Mouse (Mus musculus): ENCODE results near the gene Sord. TPM values are rescaled to one million over a fixed set of nuclear protein-coding genes. Genes with fewer than 3 reads are reported as not detected.

Sord gene
- polyA plus RNA-seq, 1 experiment from 2014 or later = 20.6 TPM

GRCm38 (mm10) chr2:122243671-122244131, 9.2 kb downstream of the Sord start:
- no peak overlapping the region for H3K4me3 ChIP-seq (ENCODE audit: low read depth, low read length)
- WGBS = 5% methylated on average over 3 of the region's 3 CpGs
- no peaks in the 10 kb centered on the region for H3K36me3 ChIP-seq (ENCODE audit: control insufficient read depth, insufficient read depth, low read length)
- no peaks in the 10 kb centered on the region for H3K27me3 ChIP-seq (ENCODE audit: control insufficient read depth, insufficient read depth, low read length)
- no peaks in the 10 kb centered on the region for H3K9me3 ChIP-seq (ENCODE audit: control insufficient read depth, low read length)
- H3K4me2 ChIP-seq (ENCODE audit: low read depth) = no peak overlapping the region
- DNase-seq (ENCODE audit: low spot score) = peak; percentile 63
- H3K27ac ChIP-seq (ENCODE audit: low read depth, low read length) = no peak overlapping the region
- no peak overlapping the region for H3K9ac ChIP-seq (ENCODE audit: low read length)
- H3K4me1 ChIP-seq (ENCODE audit: control insufficient read depth, insufficient read depth, low read length) = no peaks in the 10 kb centered on the region
- ATAC-seq (ENCODE audit: insufficient read depth, low FRiP score, low TSS enrichment) = 0 out of 2 replicates have a peak, but pooled peaks have one; percentile 45

DNA sequence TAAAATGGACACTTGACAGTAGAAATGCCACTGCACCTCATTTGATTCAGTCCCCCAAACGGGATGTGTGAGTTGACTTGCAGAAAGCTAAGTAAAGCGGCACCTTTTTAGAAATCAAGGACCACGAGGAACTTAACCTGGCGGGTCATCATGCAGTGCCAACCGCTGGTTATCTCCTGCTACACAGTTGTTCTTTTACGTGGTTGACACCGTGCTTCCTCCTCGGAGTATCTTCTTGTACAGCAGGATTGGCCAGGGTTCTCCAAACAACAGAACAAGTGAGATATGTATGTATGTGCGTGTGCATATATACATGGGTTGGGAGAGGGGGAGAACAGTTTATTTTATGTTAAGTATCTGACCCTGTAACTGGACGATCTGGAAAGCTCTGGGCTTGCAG, 13.2 kb downstream of the Sord start:
- Histone ChIP-seq H3K27me3 (ENCODE audit: control insufficient read depth, insufficient read depth, low read length) (no peaks in the 10 kb centered on the region), H3K9ac (ENCODE audit: low read length) (no peak overlapping the region), H3K4me3 (ENCODE audit: low read depth, low read length) (no peak overlapping the region), H3K4me1 (ENCODE audit: control insufficient read depth, insufficient read depth, low read length) (no peaks in the 10 kb centered on the region), H3K36me3 (ENCODE audit: control insufficient read depth, insufficient read depth, low read length) (no peaks in the 10 kb centered on the region), H3K27ac (ENCODE audit: low read depth, low read length) (no peak overlapping the region), H3K4me2 (ENCODE audit: low read depth) (no peak overlapping the region), H3K9me3 (ENCODE audit: control insufficient read depth, low read length) (no peaks in the 10 kb centered on the region)
- no peak for DNase-seq (ENCODE audit: low spot score)
- 89% methylated on average over 10 of the region's 10 CpGs for WGBS
- ATAC-seq (ENCODE audit: insufficient read depth, low FRiP score, low TSS enrichment) = no peak

GRCm38 (mm10) chr2:122255997-122256396, 21.4 kb downstream of the Sord start:
- WGBS = 96% methylated on average over 5 of the region's 5 CpGs

GRCm38 (mm10) chr2:122260729-122261128, 26.2 kb downstream of the Sord start:
- H3K9ac ChIP-seq (ENCODE audit: low read length) = no peak overlapping the region
- no peaks in the 10 kb centered on the region for H3K36me3 ChIP-seq (ENCODE audit: control insufficient read depth, insufficient read depth, low read length)
- no peak for ATAC-seq (ENCODE audit: insufficient read depth, low FRiP score, low TSS enrichment)
- 90% methylated on average over 5 of the region's 5 CpGs for WGBS
- no peak for DNase-seq (ENCODE audit: low spot score)
- H3K4me1 ChIP-seq (ENCODE audit: control insufficient read depth, insufficient read depth, low read length) = no peaks in the 10 kb centered on the region; the same call in 1 of the 2 replicates
- H3K9me3 ChIP-seq (ENCODE audit: control insufficient read depth, low read length) = no peaks in the 10 kb centered on the region
- H3K4me3 ChIP-seq (ENCODE audit: low read depth, low read length) = no peak overlapping the region
- H3K4me2 ChIP-seq (ENCODE audit: low read depth) = no peak overlapping the region
- H3K27ac ChIP-seq (ENCODE audit: low read depth, low read length) = no peak overlapping the region
- H3K27me3 ChIP-seq (ENCODE audit: control insufficient read depth, insufficient read depth, low read length) = no peaks in the 10 kb centered on the region

More at GRCm38 (mm10) chr2:122255997-122256396, 21.4 kb downstream of the Sord start:
- ATAC-seq (ENCODE audit: insufficient read depth, low FRiP score, low TSS enrichment) (no peak), DNase-seq (ENCODE audit: low spot score) (no peak)
- Histone ChIP-seq H3K4me1 (ENCODE audit: control insufficient read depth, insufficient read depth, low read length) (no peaks in the 10 kb centered on the region), H3K4me3 (ENCODE audit: low read depth, low read length) (no peak overlapping the region), H3K27ac (ENCODE audit: low read depth, low read length) (no peak overlapping the region), H3K36me3 (ENCODE audit: control insufficient read depth, insufficient read depth, low read length) (no peaks in the 10 kb centered on the region), H3K4me2 (ENCODE audit: low read depth) (no peak overlapping the region), H3K9me3 (ENCODE audit: control insufficient read depth, low read length) (no peaks in the 10 kb centered on the region), H3K9ac (ENCODE audit: low read length) (no peak overlapping the region), H3K27me3 (ENCODE audit: control insufficient read depth, insufficient read depth, low read length) (no peaks in the 10 kb centered on the region)

DNA sequence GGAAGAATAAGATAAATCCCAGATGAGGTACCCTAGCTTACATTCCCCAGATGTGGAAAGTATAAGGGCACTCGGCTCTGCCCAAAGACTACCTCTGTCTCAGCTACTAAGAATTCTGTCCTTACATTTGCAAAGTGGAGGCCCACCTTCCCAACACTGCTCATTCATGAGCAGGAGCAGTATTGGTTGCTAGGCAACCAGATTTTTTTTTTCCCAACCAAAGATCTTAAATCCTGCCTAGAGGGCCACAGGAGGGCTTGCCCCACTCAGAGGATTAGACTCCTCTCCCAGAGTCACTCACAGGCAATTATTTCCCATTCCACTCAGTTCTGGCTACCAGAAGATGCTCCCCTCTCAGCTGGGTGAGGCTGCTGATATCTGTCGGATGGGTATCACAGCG, 30.1 kb downstream of the Sord start:
- H3K27me3 ChIP-seq (ENCODE audit: control insufficient read depth, insufficient read depth, low read length) = no peaks in the 10 kb centered on the region
- no peak overlapping the region for H3K4me2 ChIP-seq (ENCODE audit: low read depth)
- DNase-seq (ENCODE audit: low spot score) = peak; percentile 26
- no peaks in the 10 kb centered on the region for H3K9me3 ChIP-seq (ENCODE audit: control insufficient read depth, low read length)
- 68% methylated on average over 3 of the region's 3 CpGs for WGBS
- no peaks in the 10 kb centered on the region for H3K36me3 ChIP-seq (ENCODE audit: control insufficient read depth, insufficient read depth, low read length)
- no peak overlapping the region for H3K9ac ChIP-seq (ENCODE audit: low read length)
- peak; percentile 41; the same call in 1 of the 2 replicates for ATAC-seq (ENCODE audit: insufficient read depth, low FRiP score, low TSS enrichment)
- H3K4me1 ChIP-seq (ENCODE audit: control insufficient read depth, insufficient read depth, low read length) = no peaks in the 10 kb centered on the region; the same call in 1 of the 2 replicates
- no peak overlapping the region for H3K27ac ChIP-seq (ENCODE audit: low read depth, low read length)
- no peak overlapping the region for H3K4me3 ChIP-seq (ENCODE audit: low read depth, low read length)

GRCm38 (mm10) chr2:122266407-122267193, 32.1 kb downstream of the Sord start:
- no peak for ATAC-seq (ENCODE audit: insufficient read depth, low FRiP score, low TSS enrichment)
- Histone ChIP-seq H3K9me3 (ENCODE audit: control insufficient read depth, low read length) (no peaks in the 10 kb centered on the region), H3K27me3 (ENCODE audit: control insufficient read depth, insufficient read depth, low read length) (no peaks in the 10 kb centered on the region), H3K4me2 (ENCODE audit: low read depth) (no peak overlapping the region), H3K4me1 (ENCODE audit: control insufficient read depth, insufficient read depth, low read length) (no peaks in the 10 kb centered on the region; the same call in 1 of the 2 replicates), H3K4me3 (ENCODE audit: low read depth, low read length) (no peak overlapping the region), H3K36me3 (ENCODE audit: control insufficient read depth, insufficient read depth, low read length) (no peaks in the 10 kb centered on the region), H3K9ac (ENCODE audit: low read length) (no peak overlapping the region), H3K27ac (ENCODE audit: low read depth, low read length) (no peak overlapping the region)
- 88% methylated on average over 7 of the region's 7 CpGs for WGBS
- DNase-seq (ENCODE audit: low spot score) = no peak

- H3K4me2 ChIP-seq (ENCODE audit: low read depth) = no peak overlapping the region
- H3K9ac ChIP-seq (ENCODE audit: low read length) = no peak overlapping the region
- DNase-seq (ENCODE audit: low spot score) = no peak
- no peaks in the 10 kb centered on the region for H3K36me3 ChIP-seq (ENCODE audit: control insufficient read depth, insufficient read depth, low read length)
- no peak overlapping the region for H3K4me3 ChIP-seq (ENCODE audit: low read depth, low read length)
- no peak for ATAC-seq (ENCODE audit: insufficient read depth, low FRiP score, low TSS enrichment)
- H3K27me3 ChIP-seq (ENCODE audit: control insufficient read depth, insufficient read depth, low read length) = no peaks in the 10 kb centered on the region
- no peaks in the 10 kb centered on the region for H3K9me3 ChIP-seq (ENCODE audit: control insufficient read depth, low read length)
- no peak overlapping the region for H3K27ac ChIP-seq (ENCODE audit: low read depth, low read length)
- no peaks in the 10 kb centered on the region for H3K4me1 ChIP-seq (ENCODE audit: control insufficient read depth, insufficient read depth, low read length)
- 85% methylated on average over 3 of the region's 3 CpGs for WGBS
These were observed 44.2 kb downstream of the Sord start for GRCm38 (mm10) chr2:122278769-122279168.

- Histone ChIP-seq H3K9me3 (ENCODE audit: control insufficient read depth, low read length) (no peaks in the 10 kb centered on the region), H3K4me3 (ENCODE audit: low read depth, low read length) (no peak overlapping the region), H3K27me3 (ENCODE audit: control insufficient read depth, insufficient read depth, low read length) (no peaks in the 10 kb centered on the region), H3K4me1 (ENCODE audit: control insufficient read depth, insufficient read depth, low read length) (no peaks in the 10 kb centered on the region), H3K9ac (ENCODE audit: low read length) (no peak overlapping the region), H3K4me2 (ENCODE audit: low read depth) (no peak overlapping the region), H3K36me3 (ENCODE audit: control insufficient read depth, insufficient read depth, low read length) (no peaks in the 10 kb centered on the region), H3K27ac (ENCODE audit: low read depth, low read length) (no peak overlapping the region)
- ATAC-seq (ENCODE audit: insufficient read depth, low FRiP score, low TSS enrichment) (no peak), DNase-seq (ENCODE audit: low spot score) (no peak)
- 84% methylated on average over 9 of the region's 9 CpGs for WGBS
These were observed 49.5 kb downstream of the Sord start for GRCm38 (mm10) chr2:122284091-122284490.

DNA sequence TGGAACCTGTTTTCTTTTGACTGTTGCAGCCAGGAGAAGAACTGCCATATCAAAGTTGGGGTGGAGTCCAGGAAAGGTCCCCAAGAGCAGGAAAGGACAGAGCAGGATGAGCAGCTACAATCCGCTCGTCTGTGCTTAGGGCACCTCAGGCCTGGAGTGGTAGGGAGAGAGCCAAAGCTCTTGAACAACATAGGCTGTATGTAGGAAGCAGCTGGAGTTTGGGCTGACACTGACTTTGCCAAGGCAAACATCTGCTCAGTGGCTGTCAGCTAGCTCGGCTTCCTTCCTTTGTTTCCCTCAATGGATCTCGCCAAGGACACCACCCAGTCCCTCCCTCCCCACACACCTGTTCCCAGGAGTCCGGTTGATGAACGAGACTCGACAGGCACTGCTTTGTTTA, 51.6 kb downstream of the Sord start:
- Histone ChIP-seq H3K4me3 (ENCODE audit: low read depth, low read length) (no peak overlapping the region), H3K9ac (ENCODE audit: low read length) (no peak overlapping the region)
- ATAC-seq (ENCODE audit: insufficient read depth, low FRiP score, low TSS enrichment) = no peak

More for the DNA sequence above, 51.6 kb downstream of the Sord start:
- no peaks in the 10 kb centered on the region for H3K36me3 ChIP-seq (ENCODE audit: control insufficient read depth, insufficient read depth, low read length)
- H3K4me2 ChIP-seq (ENCODE audit: low read depth) = no peak overlapping the region
- no peak for DNase-seq (ENCODE audit: low spot score)
- H3K4me1 ChIP-seq (ENCODE audit: control insufficient read depth, insufficient read depth, low read length) = no peaks in the 10 kb centered on the region
- no peaks in the 10 kb centered on the region for H3K9me3 ChIP-seq (ENCODE audit: control insufficient read depth, low read length)
- no peak overlapping the region for H3K27ac ChIP-seq (ENCODE audit: low read depth, low read length)
- H3K27me3 ChIP-seq (ENCODE audit: control insufficient read depth, insufficient read depth, low read length) = no peaks in the 10 kb centered on the region
- 64% methylated on average over 7 of the region's 7 CpGs for WGBS
